Mouse (Mus musculus) ES-Bruce4 (cell line): Measurements from ENCODE around the gene Pak7.

Source experiments
- CTCF ChIP-seq: IDR thresholded peaks from one replicate; pipeline ENCODE4 v1.8.1; 2011; ENCODE audit warnings: low read depth, low read length
- POLR2A ChIP-seq: IDR thresholded peaks from one replicate; pipeline ENCODE4 v1.8.1; 2011; ENCODE audit warnings: low read length; ENCODE audit not compliant: insufficient read depth

DNA sequence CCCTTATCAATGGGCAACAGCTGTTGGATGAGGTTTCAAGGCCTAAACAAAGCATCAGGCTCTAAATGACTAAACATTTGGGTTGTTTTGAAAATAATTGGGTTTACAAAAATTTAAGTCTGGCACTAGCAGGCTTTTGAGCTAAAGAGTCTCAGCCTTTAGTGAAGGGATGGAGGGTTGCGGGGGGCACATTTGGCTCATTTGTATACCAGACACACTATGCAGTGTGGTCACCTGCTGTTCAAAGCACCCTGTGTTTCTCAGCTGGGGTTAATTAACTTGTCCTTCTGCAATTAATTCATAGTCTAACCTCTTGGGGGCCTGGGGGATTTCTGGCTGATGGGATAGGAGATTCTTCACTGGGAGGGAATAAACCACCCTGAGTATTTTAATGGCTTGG, 323.4 kb downstream of the Pak7 start:
- no peak for TF ChIP-seq CTCF
- no peak for TF ChIP-seq POLR2A
